Mouse (Mus musculus) urinary bladder, postnatal 14 days (tissue): Measurements from ENCODE around the gene Cpne6.

ENCODE experiments used
- DNase-seq: peaks from one replicate; pipeline ENCODE4 v3.0.0; 2021; ENCODE audit warnings: low spot score

The Cpne6 gene

GRCm38 (mm10) chr14:55510125-55510731 lies at the start of gene Cpne6:
Gene Cpne6 (plus strand): TSS chr14:55510445.
- no peak for DNase-seq

GRCm38 (mm10) chr14:55461757-55462156 lies 48.5 kb upstream of the Cpne6 start:
- no peak for DNase-seq

GRCm38 (mm10) chr14:55466481-55466880 lies 43.8 kb upstream of the Cpne6 start:
- no peak for DNase-seq

GRCm38 (mm10) chr14:55467108-55467507 lies 43.1 kb upstream of the Cpne6 start:
- DNase-seq = peak; percentile 14

- no peak for DNase-seq
Measured at GRCm38 (mm10) chr14:55468301-55468741, 41.9 kb upstream of the Cpne6 start.

- no peak for DNase-seq
Measured at GRCm38 (mm10) chr14:55469041-55469440, 41.2 kb upstream of the Cpne6 start.

- no peak for DNase-seq
Measured at GRCm38 (mm10) chr14:55469821-55470220, 40.4 kb upstream of the Cpne6 start.

- peak; percentile 47 for DNase-seq
Measured at GRCm38 (mm10) chr14:55470806-55471205, 39.4 kb upstream of the Cpne6 start.

- no peak for DNase-seq
Measured at GRCm38 (mm10) chr14:55475654-55476053, 34.6 kb upstream of the Cpne6 start.

GRCm38 (mm10) chr14:55477421-55477820 lies 32.8 kb upstream of the Cpne6 start:
- DNase-seq = no peak

GRCm38 (mm10) chr14:55477829-55478228 lies 32.4 kb upstream of the Cpne6 start:
- DNase-seq = no peak

GRCm38 (mm10) chr14:55478651-55479599 lies 31.3 kb upstream of the Cpne6 start, which contains the start of gene Dhrs4:
Gene Dhrs4 (plus strand): TSS chr14:55478758.
- DNase-seq = peak; percentile 82

- no peak for DNase-seq
Measured at GRCm38 (mm10) chr14:55479629-55480028, 30.6 kb upstream of the Cpne6 start.

GRCm38 (mm10) chr14:55484430-55485085 lies 25.7 kb upstream of the Cpne6 start:
- DNase-seq = no peak

GRCm38 (mm10) chr14:55486836-55487235 lies 23.4 kb upstream of the Cpne6 start:
- no peak for DNase-seq

- peak; percentile 58 for DNase-seq
Measured at GRCm38 (mm10) chr14:55490361-55491201, 19.7 kb upstream of the Cpne6 start, which contains the start of gene Carmil3. Gene Carmil3 (plus strand): TSS chr14:55490651.

GRCm38 (mm10) chr14:55491291-55491833 lies 18.9 kb upstream of the Cpne6 start:
- DNase-seq = peak; percentile 57

- DNase-seq = no peak
Measured at GRCm38 (mm10) chr14:55492103-55492502, 18.1 kb upstream of the Cpne6 start.

- no peak for DNase-seq
Measured at GRCm38 (mm10) chr14:55495509-55496240, 14.6 kb upstream of the Cpne6 start.

GRCm38 (mm10) chr14:55496761-55497448 lies 13.3 kb upstream of the Cpne6 start:
- DNase-seq = no peak
